Mouse (Mus musculus): ENCODE data around the gene Ccdc141.

DNA sequence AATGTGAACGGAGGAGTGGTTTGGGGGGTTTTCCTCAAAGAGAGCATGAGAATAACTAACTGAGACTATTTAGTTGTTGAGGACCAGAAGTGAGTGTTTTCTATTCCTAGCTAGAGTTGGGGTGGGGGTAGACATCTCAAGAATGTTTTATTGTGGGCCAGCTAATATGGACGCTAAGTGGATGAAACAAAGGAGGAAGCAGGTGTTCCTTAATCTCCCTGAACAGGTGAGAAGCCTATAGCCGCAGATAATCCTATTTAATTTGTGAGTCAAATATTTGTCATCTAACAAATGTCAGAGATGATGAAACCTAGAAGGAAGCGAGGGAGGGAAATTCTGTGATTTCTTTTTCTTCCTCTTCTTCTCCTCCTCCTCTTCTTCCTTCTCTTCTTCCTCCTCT lies 60.1 kb downstream of the Ccdc141 start:
- TF ChIP-seq POLR2A (IDR thresholded peaks at IDR 0.05; ENCODE audit: extremely low read depth, insufficient read depth, low read length) (no peak), CTCF (IDR thresholded peaks at IDR 0.05; ENCODE audit: extremely low read depth, insufficient read depth, low read length) (no peak)

Measured in cortical plate, adult 2 months (tissue).